Mouse (Mus musculus): ENCODE measurements around the gene Bik. TPM values are rescaled to one million over a fixed set of nuclear protein-coding genes. Genes with fewer than 3 reads are reported as not detected.
"Not testable (repeated sequence)": the region's sequence is repeated elsewhere in the genome, so short reads cannot be mapped to it uniquely, and the experiment has no call there.

Bik gene
- polyA plus RNA-seq, 1 experiment, result 4.7 TPM

- no peak for DNase-seq (ENCODE audit: low read depth in 1 of 2, low spot score in 2 of 2)
- 94% methylated on average over 22 of the region's 22 CpGs for WGBS
- Histone ChIP-seq H3K36me3 (ENCODE audit: control insufficient read depth, insufficient read depth, low read length) (peaks cover 4% of the 10 kb centered on the region; the same call in 1 of the 2 replicates), H3K4me1 (ENCODE audit: control insufficient read depth, insufficient read depth, insufficient read length) (no peaks in the 10 kb centered on the region), H3K27ac (ENCODE audit: insufficient read depth, low read length) (no peak overlapping the region), H3K4me3 (ENCODE audit: extremely low read depth, insufficient read depth, insufficient read length) (no peak overlapping the region), H3K27me3 (ENCODE audit: control insufficient read depth, insufficient read depth, low read length) (no peaks in the 10 kb centered on the region)
- no peak for TF ChIP-seq CTCF (IDR thresholded peaks at IDR 0.05; ENCODE audit: extremely low read depth, insufficient read depth, insufficient read length, insufficient replicate concordance)
- TF ChIP-seq POLR2A (IDR thresholded peaks at IDR 0.05; ENCODE audit: low read depth, low read length), result no peak
These were observed 30.8 kb upstream of the Bik start for GRCm38 (mm10) chr15:83495787-83496367.

- Histone ChIP-seq H3K27me3 (ENCODE audit: control insufficient read depth, insufficient read depth, low read length) (no peaks in the 10 kb centered on the region), H3K36me3 (ENCODE audit: control insufficient read depth, insufficient read depth, low read length) (peaks cover 4% of the 10 kb centered on the region; the same call in 1 of the 2 replicates), H3K27ac (ENCODE audit: insufficient read depth, low read length) (no peak overlapping the region), H3K4me3 (ENCODE audit: extremely low read depth, insufficient read depth, insufficient read length) (no peak overlapping the region), H3K4me1 (ENCODE audit: control insufficient read depth, insufficient read depth, insufficient read length) (no peaks in the 10 kb centered on the region)
- TF ChIP-seq POLR2A (IDR thresholded peaks at IDR 0.05; ENCODE audit: low read depth, low read length), result no peak
- TF ChIP-seq CTCF (IDR thresholded peaks at IDR 0.05; ENCODE audit: extremely low read depth, insufficient read depth, insufficient read length, insufficient replicate concordance), result 0 out of 2 replicates have a peak, but pooled peaks have one; percentile 4
- DNase-seq (ENCODE audit: low read depth in 1 of 2, low spot score in 2 of 2), result peak in 1 of 2 experiments; percentile 9
- 89% methylated on average over 6 of the region's 6 CpGs for WGBS
These were observed 29.4 kb upstream of the Bik start for GRCm38 (mm10) chr15:83497299-83497698.

- TF ChIP-seq CTCF (IDR thresholded peaks at IDR 0.05; ENCODE audit: extremely low read depth, insufficient read depth, insufficient read length, insufficient replicate concordance) (no peak), POLR2A (IDR thresholded peaks at IDR 0.05; ENCODE audit: low read depth, low read length) (no peak)
- WGBS, result 85% methylated on average over 10 of the region's 10 CpGs
These were observed 27.4 kb upstream of the Bik start for GRCm38 (mm10) chr15:83499211-83499755.

GRCm38 (mm10) chr15:83500352-83500751, 26.3 kb upstream of the Bik start:
- Histone ChIP-seq H3K4me1 (ENCODE audit: control insufficient read depth, insufficient read depth, insufficient read length) (no peaks in the 10 kb centered on the region), H3K27ac (ENCODE audit: insufficient read depth, low read length) (no peak overlapping the region), H3K36me3 (ENCODE audit: control insufficient read depth, insufficient read depth, low read length) (peaks cover 2% of the 10 kb centered on the region), H3K4me3 (ENCODE audit: extremely low read depth, insufficient read depth, insufficient read length) (no peak overlapping the region), H3K27me3 (ENCODE audit: control insufficient read depth, insufficient read depth, low read length) (no peaks in the 10 kb centered on the region)
- peak in 1 of 2 experiments; percentile 43 for DNase-seq (ENCODE audit: low read depth in 1 of 2, low spot score in 2 of 2)
- 70% methylated on average over 3 of the region's 3 CpGs for WGBS
- no peak for TF ChIP-seq POLR2A (IDR thresholded peaks at IDR 0.05; ENCODE audit: low read depth, low read length)
- TF ChIP-seq CTCF (IDR thresholded peaks at IDR 0.05; ENCODE audit: extremely low read depth, insufficient read depth, insufficient read length, insufficient replicate concordance), result peak; percentile 49; the same call in 1 of the 2 replicates

More at GRCm38 (mm10) chr15:83499211-83499755, 27.4 kb upstream of the Bik start:
- no peak overlapping the region for H3K4me3 ChIP-seq (ENCODE audit: extremely low read depth, insufficient read depth, insufficient read length)
- DNase-seq (ENCODE audit: low read depth in 1 of 2, low spot score in 2 of 2), result no peak
- H3K27ac ChIP-seq (ENCODE audit: insufficient read depth, low read length), result no peak overlapping the region
- H3K27me3 ChIP-seq (ENCODE audit: control insufficient read depth, insufficient read depth, low read length), result no peaks in the 10 kb centered on the region
- H3K4me1 ChIP-seq (ENCODE audit: control insufficient read depth, insufficient read depth, insufficient read length), result no peaks in the 10 kb centered on the region
- H3K36me3 ChIP-seq (ENCODE audit: control insufficient read depth, insufficient read depth, low read length), result peaks cover 4% of the 10 kb centered on the region; the same call in 1 of the 2 replicates

GRCm38 (mm10) chr15:83501483-83501882, 25.2 kb upstream of the Bik start:
- WGBS, result 83% methylated on average over 6 of the region's 6 CpGs
- H3K4me1 ChIP-seq (ENCODE audit: control insufficient read depth, insufficient read depth, insufficient read length); H3K36me3 ChIP-seq (ENCODE audit: control insufficient read depth, insufficient read depth, low read length); H3K27me3 ChIP-seq (ENCODE audit: control insufficient read depth, insufficient read depth, low read length); DNase-seq (ENCODE audit: low read depth in 1 of 2, low spot score in 2 of 2); H3K27ac ChIP-seq (ENCODE audit: insufficient read depth, low read length); H3K4me3 ChIP-seq (ENCODE audit: extremely low read depth, insufficient read depth, insufficient read length): not testable (repeated sequence)

- Histone ChIP-seq H3K27me3 (ENCODE audit: control insufficient read depth, insufficient read depth, low read length) (no peaks in the 10 kb centered on the region), H3K36me3 (ENCODE audit: control insufficient read depth, insufficient read depth, low read length) (no peaks in the 10 kb centered on the region), H3K4me1 (ENCODE audit: control insufficient read depth, insufficient read depth, insufficient read length) (no peaks in the 10 kb centered on the region), H3K4me3 (ENCODE audit: extremely low read depth, insufficient read depth, insufficient read length) (peak overlapping the region; percentile 51; the same call in 1 of the 2 replicates), H3K27ac (ENCODE audit: insufficient read depth, low read length) (peak overlapping the region; percentile 36)
- DNase-seq (ENCODE audit: low read depth in 1 of 2, low spot score in 2 of 2), result no peak
- WGBS, result 34% methylated on average over 17 of the region's 17 CpGs
- no peak for TF ChIP-seq CTCF (IDR thresholded peaks at IDR 0.05; ENCODE audit: extremely low read depth, insufficient read depth, insufficient read length, insufficient replicate concordance)
- TF ChIP-seq POLR2A (IDR thresholded peaks at IDR 0.05; ENCODE audit: low read depth, low read length), result no peak
These were observed 16.5 kb upstream of the Bik start for GRCm38 (mm10) chr15:83509950-83510804.
